Mouse (Mus musculus) embryo, embryonic 11 days (tissue): ENCODE measurements around the gene Gm28372.

Source experiments
- DNase-seq: peaks from one replicate; pipeline ENCODE4 v3.0.0-alpha.2; 2015

The Gm28372 gene

DNA sequence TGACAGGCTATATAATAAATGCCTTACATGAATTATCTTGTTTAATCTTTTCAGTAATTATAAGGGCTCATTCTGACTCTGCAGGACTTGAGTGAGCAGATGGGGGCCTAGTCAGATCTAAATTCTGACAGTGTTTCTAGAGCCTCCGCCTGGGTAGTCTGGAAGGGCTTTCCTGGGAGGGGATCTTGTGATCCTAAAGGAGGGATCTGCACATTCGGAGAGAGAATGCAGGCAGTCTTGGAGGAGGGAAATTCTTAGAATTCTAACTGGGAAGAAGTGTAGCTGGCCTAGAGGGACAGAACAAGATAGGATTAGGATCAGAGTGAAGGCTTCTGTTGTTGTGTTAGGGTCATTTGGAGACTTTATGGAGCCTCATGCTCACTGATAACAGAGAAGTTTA, 47.2 kb downstream of the Gm28372 start:
- no peak for DNase-seq

DNA sequence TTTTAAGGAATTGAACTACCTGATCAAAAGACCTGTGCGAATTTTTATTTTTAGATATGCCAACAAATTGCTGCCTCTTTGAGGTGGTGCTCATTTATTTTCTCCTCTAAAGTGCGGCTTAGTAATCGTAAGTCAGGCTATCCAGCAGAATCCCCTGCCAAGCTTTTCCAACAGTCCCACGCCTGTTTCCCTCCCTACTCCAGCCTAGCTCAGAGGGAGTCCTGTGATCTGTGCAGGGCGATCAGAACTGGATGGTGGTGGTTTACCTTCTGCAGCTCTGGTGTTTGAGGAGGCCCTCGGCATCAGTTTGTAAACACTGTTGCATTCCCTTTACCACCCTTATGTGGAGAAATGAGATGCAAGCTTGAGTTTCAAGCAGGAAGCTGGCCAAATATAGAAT, 48.4 kb downstream of the Gm28372 start:
- no peak for DNase-seq

DNA sequence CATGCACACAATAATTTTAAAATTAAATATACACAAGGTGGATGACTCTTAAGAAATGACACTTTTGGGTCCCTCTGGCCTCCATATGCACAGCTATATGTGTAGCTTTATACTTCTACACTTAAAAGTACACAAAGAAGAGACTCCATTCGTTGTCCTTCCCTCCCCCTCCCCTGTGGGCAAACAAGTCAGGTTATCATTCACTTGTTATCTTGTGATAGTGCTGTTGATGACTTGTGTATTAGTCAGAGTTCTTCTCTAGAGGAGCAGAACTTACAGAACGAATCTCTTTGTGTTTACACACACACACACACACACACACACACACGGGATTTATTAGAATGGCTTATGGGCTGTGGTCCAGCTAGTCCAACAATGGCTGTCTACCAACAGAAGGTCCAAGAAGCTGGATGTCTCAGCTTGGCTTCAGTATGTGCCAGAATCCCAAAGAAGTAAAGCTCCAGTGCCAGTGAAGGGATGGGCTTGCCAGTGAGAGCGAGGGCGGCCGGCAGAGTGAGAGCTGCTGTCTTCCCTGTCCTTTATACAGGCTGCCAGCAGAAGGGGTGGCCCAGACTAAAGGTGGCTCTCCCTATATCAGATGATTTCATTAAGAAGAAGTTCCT, 49.8 kb downstream of the Gm28372 start:
- no peak for DNase-seq
